Mouse (Mus musculus) lung, adult 18-20 months (tissue): ENCODE results near the gene Glod4.

Experiments used
- DNase-seq, 2 experiments: peaks; one replicate each; pipeline ENCODE4 v3.0.0; 2022; ENCODE audit warnings: mixed read lengths in 2 of 2

Gene Glod4

DNA sequence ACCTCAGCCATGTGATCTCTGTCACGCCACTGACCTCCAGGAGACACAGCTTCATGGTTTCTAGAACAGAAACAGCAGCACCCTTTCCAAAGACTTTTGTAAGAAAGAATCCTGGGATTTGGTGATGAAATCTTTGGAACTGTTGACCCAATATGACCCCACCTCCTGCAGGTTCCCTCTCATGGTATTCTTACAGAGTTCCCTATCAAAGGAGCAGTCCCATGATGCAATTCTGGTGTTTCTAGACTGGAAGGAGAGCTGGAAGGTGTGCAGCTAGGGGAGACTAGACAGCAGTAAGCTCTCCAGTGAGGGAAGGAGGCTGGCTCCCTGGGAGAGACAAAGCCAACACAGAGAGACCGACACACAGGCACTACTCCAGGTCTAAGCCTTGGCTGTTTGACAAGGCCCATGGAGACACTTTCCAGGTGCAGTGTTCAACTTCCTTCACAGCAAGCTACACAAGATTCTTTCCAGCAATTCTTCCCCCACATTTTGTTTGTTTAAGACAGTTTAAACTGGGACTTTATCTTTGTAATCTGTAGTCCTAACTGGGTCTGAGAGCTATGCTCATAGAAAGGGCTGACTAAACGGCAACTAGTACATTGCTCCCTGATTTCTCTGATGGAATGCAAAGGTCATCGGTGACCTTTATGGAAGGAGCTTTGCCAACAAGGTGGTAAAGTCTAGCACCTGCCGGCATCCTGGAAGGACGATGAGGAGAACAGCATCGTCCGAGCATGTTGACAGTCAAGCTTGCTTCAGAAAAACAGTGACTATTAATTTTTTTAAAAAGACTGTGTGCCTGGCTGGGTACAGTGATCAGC lies 97.1 kb downstream of the Glod4 start:
- no peak for DNase-seq

DNA sequence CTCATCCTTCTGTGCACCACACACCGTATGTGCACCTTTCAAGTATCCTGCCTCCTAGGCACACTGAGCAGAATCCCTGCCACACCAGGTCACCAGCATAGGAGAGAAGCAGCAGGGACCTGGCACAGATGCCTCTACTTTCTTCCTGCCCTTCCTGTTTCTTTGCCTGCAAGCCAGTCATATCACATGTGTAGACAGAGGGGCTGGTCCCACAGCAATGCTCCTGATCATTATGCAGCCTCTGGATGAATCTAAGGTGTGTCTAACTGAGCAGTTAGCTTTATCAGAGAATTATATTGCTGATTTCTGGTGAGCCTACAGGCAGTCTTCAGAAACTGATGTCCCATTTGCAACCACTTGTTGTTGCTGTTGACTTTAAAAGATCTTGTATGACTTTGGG lies 98.4 kb downstream of the Glod4 start:
- DNase-seq = no peak

DNA sequence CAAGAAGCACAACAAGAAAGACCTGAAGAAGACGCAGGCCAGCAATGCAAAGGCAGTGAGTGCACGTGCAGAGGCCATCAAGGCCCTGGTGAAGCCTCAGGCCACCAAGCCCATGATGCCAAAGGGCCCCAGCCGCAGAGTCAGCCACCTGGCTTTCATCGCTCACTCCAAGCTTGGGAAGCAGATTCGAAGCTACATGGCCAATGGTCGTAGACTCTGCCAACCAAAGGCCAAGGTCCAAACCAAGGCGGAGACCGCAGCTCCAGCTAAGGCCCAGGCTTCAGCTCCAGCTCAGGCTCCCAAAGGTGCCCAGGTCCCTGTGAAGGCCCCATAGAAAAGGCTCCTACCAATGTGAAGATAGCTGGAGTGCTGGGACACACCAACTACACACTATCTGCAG lies 99.1 kb downstream of the Glod4 start:
- no peak for DNase-seq

DNA sequence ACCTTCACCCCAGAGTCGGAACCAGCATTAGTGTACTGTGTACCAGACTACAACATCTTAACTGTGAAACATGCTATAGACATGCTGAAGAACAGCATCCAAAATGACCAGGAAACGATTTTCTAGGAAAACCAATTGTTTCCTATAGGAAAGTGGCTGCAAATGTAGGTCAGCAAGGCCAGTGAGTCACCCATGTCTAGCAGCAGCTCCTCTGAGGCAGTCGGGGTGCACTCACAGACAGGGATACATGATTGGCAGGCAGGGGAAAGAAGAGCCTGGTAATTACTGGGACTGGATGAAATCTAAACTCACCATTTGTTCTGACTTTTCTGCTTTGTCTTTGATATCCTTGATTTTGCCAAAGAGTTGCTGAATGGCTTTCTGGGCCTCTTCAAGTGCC lies 105.5 kb downstream of the Glod4 start:
- DNase-seq = no peak

DNA sequence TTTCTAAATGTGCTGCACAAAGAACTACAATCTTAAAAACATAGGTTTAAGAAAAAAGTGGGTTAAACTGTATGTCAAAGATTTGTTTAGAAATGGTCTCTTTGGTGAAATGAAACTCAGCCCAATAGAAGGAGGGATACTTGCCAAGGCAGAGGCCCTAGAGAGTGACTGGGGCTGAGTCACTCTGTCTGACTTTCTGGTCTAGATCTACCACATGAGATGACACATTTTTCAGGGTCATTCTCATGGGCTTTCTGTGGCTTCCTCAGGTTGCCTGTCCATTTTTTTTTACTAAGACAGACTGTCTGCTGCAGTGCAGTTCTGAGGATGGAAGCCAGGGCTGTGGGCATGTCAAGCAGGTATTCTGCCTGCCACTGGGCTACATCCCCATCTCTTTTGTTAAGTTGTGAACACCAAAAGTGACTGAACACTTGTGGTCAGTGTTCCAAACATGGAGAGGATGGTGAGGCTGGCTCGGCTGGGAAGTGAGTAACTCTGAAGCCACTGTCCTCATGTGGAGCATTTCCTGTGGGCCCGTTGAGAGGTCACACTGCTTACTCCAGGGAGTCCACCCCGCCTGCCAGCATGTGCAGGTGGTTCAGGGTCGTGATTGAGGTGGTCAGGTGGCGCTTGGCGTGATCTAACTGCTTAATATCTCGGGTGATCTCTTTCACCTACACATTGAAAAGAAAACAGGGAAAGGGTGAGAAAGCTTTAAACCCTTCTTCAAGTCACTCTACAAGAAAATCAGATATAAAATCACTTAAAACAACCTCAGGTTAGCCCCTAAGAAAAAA lies 107.7 kb downstream of the Glod4 start:
- DNase-seq = no peak

DNA sequence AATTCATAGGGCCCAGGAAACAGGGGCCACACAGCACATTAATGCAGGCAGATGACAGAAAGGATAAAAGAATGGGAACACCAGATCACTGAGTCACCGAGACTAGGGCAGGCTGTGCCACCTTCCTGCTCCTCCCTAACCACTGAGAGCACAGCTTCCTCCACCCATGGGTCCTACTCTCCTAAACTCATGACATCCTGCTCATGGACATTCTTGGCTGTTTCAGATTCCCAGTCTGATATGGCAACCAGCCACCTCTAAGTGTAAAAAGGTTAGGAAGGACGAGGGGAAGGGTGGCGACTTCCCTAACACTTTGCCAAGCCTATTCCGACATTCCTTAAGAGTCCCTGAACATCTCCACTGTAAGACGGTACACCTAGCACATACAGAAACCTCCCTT lies 112.7 kb downstream of the Glod4 start:
- peak; percentile 65 to 86 for DNase-seq

DNA sequence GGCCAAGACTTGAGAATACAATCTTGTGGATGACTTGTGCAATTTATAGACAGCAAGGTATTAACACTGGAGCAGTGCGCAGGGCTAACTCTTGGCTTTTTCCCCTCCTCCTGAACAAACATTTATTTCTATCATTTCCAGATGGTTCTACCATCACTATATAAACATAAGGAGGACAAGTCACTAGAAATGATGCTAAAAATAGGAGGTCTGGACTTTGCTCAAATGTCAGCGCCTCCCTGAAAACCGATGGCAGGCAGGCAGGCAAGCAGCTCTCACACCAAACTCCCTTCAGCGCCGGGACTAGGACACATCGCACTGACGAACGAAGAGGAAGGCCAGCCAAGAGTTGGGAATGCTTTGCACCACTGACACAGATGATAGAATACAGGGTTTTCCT lies 118.1 kb downstream of the Glod4 start:
- DNase-seq = no peak

DNA sequence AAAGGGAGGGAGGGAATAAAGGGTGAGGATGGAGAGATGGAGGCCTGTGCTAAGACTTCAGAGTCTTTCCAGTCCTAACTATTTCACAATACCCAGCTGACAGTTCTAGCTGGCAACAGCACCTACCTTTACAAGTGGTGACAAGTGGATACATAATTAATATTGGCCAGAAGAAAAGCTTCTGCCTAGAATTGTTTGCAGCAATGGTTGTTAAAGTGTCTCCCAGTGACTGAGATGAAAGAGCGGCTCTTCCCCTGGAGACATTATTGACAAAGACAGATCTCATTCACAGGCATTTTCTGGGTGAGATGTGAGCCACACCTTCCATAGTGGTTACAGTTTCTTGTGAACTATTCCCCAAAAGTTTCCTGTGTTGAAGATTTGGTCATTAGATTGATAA lies 120.0 kb downstream of the Glod4 start:
- DNase-seq = no peak

DNA sequence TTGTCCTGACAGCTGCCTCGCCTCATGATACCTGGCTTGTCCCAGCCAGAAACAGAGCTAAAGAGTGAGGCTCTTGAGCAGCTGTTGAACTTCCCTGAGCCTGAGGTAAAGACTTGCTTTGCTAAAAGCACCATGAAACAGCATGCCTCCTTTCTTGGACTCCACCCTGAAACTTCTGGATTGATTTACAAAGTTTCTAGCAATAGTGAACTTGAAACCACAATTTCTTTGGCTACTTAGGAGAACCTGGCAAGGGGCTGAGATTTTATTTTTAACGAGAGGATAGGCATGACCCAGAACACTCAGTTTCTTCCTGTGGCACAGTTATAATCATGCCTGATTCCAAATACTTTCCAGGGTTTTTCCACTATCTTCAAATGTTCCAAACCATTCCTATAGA lies 121.0 kb downstream of the Glod4 start:
- no peak for DNase-seq

DNA sequence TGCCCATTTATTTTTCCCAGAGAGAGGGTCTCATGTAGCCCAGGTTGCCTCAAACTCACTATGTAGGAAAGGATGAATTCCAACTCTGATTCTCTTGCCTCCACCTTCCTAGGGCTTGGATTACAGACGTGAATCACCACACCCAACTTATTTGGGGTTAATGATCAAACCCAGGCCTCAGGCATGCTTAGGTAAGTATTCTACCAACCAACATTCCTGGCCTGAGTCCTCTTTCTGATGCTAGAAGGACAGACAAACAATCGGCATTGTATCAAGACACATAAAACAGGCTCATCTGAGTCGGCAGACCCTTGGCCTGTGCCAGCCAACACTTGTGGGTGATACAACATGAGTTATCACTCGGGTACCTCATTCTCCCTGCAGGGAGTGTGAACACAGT lies 122.4 kb downstream of the Glod4 start:
- no peak for DNase-seq

DNA sequence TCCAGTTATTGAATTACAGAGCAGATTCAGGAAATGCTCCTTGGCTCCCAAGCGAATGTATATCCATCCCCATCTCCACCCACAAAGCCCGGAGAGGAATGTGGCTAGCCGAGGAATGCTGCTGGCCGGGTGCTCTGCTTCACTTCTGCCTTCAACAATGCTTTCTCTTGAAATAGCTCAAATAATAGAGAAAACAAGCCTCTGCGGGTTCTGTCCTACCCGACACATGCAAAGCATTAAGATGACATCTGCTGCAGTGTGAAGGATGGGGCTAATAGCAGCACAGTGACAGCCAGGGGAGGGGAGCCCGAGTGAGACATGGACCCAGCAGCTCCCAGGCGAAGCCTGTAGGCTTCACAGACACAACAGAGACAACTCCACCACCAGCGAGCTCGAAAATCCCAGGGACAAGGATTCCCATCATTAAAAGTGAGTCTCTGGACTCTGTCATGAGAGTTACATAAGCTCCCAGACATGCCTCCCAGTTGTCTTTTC lies 123.1 kb downstream of the Glod4 start:
- peak; percentile 8 to 29 for DNase-seq

DNA sequence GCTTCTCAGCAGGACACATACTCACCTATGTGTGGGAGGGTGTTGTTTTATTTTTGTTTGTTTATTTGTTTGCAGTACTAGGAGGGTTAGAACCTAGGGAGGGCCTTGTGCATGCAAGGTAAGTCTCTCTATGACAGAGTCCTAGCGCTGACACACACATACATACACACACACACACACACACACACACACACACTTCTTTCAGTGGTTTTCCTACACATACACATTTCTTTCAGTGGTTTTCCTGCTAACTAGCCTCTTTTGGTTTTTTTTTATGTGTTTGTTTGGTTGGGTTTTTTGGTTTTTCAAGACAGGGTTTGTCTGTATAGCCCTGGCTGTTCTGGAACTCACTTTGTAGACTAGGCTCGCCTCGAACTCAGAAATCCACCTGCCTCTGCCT lies 133.1 kb downstream of the Glod4 start:
- DNase-seq = no peak

DNA sequence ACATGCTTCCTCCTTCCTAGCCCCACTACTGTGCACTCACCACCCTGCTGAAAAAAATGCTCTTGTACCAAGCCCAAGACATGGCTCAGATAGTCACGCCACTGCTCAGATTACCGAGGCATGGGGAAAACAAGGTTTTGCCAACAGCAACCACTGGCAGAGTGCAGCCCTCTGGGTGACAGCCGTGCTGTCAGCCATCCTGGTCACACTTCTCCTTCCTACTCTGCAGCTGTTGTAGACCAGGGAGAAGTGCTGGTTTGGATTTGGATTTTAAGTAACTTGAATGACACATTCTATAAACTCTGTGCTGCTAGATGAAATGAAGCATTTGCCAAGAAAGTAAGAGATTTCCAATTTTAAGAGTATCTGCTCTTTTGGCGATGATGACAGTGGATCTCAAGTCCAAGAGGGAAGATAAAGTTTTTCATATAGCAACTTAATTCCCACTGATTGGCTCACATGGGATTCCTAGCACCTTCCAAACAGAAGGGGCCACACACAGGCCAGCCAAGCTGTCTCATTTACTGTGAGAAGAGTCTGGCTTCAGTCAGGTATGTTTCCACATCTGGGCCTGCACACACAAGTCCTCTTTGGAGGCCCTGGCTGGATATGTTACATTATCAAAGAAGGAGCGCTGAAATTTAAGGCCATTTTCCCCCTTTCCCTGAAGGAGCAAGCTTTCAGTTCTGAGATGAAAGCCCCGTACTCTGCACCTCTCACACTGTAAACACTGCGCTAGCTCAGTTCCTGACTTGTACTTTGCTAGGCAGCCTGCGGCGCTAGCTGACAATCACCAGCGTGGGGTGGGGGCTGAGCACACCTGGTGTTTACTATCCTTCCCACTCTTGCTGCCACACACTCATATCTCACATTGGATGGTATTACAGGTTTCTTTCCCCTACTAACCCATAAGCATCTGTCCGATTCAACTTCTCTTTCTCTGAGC lies 136.7 kb downstream of the Glod4 start:
- DNase-seq = no peak

DNA sequence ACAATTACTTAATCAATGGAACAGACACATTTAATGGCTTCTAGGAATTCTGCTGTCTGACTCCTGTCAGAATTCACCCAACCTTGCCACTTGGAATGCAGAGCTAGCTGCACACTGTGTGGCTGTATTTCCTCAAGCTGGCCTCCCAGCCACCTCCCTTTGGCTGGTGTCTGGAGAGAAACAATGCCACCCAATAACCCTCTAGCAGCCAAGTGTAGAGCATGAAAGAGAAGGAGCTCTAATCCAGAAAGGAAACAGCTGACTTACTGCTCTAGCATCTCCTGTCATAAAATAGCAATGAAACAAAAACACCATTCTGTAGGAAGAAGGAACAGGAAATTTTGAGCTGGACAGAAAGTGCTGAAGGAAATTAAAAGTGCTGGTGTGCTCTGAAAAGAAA lies 142.4 kb downstream of the Glod4 start:
- DNase-seq = no peak

DNA sequence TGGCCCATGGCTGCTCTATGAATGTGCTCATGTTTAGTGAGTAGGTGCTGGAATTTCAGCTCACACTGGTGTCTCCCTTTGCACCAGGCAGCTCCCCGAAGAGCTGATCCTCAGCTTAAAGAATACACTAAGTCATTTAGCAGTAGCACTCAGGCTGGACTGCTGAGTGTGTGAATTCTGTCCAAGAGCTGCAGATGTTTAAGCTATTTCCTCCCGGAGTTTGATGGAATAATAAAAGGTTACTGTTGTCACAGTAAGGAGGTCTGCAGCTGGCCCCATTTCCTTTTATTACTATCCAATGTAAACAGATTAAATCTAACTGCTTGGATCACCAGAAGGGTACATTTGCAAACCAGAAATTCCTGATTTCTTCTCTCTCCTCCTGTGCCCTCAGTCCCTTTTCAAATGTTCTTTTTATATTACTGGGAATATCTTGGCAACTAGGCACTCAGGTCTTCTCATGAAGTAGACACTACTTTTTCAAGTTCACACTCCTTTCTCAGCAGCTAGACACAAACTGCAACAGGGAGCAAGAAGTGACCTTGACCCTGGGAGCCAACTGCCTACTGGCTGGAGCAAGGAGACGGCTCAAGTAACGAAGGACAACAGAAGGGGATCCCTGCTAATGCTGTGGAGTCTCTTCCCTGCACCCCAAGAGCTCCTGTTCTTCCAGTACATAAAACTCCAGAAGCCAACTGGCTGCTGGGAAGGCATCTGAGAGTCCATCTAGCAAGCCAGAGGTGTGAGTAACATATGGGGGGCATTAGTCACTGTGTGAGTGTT lies 144.1 kb downstream of the Glod4 start:
- DNase-seq = no peak

DNA sequence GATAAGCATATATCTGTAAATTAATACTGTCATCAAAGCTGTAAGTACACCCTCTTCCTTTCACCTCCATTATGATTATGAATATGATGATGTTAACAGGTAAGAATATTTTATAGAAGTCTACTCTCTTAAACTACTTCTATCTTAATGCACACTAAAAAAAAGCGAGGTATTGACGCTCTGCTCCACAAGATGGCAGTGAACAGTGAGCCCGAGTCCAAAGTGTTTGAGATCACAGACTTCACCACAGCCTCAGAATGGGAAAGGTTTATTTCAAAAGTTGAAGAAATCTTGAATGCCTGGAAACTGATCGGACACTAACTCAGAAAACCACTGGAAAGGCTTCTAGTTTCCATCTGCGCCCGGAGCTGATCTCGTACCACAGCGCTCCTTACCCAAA lies 149.9 kb downstream of the Glod4 start:
- DNase-seq = no peak

DNA sequence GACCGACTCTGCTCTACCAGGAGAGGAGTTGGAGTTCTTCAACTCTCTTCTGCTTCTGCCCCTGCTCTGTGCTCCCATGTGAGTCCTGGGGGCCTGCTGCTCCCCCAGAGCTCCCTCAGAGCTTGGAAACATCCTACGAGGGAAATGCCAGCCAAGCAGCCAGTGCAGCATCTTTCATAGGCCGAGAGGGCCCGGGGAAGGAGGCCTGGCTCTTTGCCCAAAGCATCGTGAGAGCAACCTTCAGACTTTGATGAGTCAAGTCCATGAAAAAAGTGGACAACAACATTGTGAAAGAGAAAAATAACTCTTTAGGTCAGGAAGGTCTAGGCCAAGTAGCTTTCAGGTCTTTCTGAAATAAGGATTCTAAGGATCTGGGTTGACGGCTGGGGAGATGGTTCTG lies 153.7 kb downstream of the Glod4 start:
- no peak for DNase-seq

DNA sequence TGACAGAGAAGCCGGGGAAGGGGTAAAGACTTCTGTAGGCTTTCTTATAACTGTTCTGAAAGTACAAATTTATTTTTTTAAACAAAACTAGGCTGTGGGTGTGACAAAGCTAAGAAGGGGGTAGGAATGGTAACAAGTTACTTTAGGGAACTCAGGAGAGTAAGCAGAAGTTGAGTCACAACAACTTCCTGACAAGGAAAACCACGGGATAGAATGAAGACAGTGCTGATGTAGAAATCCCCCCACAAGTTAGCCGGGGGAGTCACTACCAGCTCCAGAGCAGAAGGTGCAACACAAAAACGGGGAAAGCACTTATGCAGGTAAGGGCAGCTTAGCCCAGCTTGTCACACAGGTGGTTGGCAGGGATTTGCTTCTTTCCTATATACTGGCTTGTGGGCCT lies 155.0 kb downstream of the Glod4 start:
- DNase-seq = no peak

DNA sequence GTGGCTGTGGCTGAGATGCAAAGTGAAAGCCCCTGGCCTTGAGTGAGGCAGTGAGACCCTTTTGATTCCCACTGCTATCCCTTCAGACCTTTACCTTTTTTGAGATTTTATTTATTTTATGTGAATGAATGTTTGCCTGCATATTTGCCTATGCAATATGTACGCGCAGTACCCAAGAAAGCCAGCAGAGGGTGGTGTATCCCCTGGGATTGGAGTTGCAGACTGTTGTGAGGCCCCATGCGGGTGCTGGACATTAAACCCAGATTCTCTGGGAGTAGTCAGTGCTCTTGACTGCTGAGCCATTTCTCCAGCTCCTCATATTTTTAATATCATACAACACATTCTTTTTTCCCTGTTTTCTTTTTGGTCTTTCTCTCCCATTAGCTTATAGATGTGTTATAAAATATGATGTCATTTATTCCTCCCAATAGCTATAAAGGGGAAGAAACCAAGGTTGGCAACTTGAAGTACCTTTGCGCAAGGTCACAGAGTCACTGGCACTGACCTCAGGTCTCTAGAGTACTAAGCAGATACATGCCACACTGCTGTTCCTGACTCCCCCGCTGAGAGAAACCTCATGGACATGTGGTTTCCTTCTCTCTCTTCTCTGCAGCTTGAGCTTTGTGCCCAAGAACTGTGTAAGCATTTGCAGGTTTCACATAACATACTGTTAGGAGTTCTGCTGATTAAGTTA lies 157.5 kb downstream of the Glod4 start:
- DNase-seq = peak; percentile 38 to 56

DNA sequence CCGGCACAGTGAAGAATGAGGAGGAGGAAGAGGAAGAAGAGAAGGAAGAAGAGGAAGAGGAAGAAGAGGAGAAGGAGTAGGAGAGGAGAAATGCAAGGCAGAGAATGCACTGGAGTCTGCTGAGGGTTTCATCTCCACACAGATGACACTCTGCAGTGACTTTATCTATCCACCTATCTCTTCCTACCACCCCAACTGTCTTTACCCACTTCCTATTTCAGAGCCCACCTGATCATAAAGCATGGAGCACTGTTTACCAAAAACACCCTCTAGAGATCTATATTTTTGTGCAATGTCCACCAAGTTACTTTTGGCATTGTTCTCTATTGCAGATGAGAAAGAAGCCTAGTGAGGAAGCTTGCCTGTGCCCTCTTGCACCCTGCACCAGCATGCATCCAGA lies 158.6 kb downstream of the Glod4 start:
- DNase-seq = no peak

DNA sequence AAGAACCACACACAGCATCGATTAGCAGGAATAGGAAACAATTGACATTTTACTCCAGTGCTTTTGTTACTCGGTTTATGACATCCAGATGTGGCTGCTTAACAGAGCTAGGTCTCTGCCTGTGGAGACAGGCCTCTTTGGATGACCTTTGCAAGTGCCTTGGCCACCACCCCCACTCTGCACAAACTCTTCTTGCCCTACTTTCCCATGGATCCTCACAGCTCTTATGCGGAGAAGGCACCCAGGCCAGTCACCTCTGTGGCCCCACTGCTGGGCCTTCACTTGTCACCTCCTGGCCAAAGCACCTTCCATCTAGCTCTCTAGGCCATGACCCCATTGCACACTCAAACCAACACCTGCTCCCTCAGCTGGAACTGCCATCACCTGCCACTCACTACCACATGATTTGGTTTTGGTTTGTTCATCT lies 159.6 kb downstream of the Glod4 start:
- DNase-seq = no peak
